Mouse (Mus musculus): ENCODE results near the gene Zfp36l1.

DNA sequence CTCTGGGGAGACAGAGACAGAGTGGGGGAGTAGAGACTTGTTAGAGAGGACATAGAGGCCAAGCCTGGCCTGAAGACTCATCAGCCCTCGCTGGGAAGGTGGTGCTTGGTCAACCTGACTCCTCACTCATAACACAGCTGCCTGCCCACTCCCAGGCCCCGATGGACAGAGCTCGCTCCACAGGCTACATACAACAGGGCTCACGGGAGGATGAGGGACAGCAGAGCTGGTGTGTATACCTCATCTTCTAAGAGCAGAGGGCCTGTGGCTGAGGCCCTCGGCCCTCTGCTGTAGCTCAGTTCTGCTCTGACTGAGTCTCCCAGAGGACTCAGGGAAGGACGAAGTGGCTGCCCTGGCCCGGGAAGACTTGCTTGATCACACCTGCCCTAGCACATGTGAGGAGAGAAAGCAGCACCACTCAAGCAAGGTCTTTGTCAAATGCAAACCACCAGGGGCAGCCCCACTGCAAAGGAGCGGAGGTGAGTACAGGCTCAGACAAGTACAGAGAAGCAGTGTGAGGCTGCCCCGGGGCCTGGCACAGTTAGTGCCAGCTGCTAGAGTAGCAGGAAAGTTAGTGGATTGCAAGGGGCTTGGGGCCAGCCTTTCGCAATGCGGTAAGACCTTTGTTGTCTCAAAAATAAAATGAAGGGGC is 34.9 kb upstream of the Zfp36l1 start:
- TF ChIP-seq CTCF (IDR thresholded peaks at IDR 0.05; ENCODE audit: borderline replicate concordance, control insufficient read depth, extremely low read depth, insufficient read depth, low read length, poor library complexity) (no peak), POLR2A (IDR thresholded peaks at IDR 0.05; ENCODE audit: control insufficient read depth, extremely low read depth, insufficient read depth, low read length, poor library complexity) (no peak)

All from thymus, adult 2 months (tissue).